Mouse (Mus musculus) inflammation-experienced regulatory T-cells (primary cell): ENCODE results near the gene Fam168b. TPM values are rescaled to one million over a fixed set of nuclear protein-coding genes. Genes with fewer than 3 reads are reported as not detected.

Experiments
- polyA plus RNA-seq, 2 experiments: library from polyadenylated mRNA; unstranded; fragments of 100-300 nt; shearing (Covaris generic); gene quantifications; one replicate each; pipeline ENCODE4 v1.2.1; 2017

Gene Fam168b
- 100 to 1,000 TPM in 1 of 2 experiments, 10 to 100 TPM in 1; 90.1 to 119 TPM for polyA plus RNA-seq

DNA sequence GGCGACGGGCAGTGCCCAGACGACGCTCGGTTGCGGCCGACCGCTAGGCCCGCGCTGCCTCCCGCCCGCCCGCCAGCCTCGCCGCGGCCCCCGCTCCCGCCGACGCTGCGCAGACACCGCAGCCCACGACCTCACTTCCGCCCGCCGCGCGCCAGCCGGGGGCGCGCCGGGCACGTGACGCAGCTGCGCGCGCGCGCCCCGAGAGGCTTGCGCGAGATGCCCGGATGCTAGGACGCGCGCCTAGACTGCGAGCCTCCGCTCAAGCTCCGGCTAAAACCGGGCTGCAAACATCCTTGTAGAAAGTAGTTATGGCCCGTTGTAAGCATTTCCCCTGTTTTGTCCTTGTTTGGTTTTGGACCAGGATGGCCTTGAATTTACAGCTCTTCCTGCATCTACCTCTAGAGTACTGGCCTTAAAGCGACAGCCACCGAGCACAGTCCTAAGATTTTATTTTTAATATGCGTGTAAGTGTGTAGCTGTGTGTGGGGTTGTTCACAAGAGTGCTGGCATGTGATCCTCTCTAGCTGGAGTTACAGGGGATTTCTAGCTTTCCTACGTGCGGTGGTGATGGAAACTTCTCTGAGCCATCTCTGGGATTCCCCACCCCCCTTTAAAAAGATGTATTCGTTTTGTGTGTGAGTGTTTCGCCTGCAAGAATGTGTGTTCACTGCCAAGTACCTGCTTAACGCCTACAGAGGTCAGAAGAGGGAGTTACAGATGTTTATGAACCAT, at the start of gene Fam168b:
TSS of gene Fam168b (minus strand) at position 179 of the 732 bp plus-strand sequence.

GRCm38 (mm10) chr1:34849745-34850342, 7.0 kb upstream of the Fam168b start, which contains the start of gene Plekhb2:
Gene Plekhb2 (plus strand): TSS chr1:34849976.

Other genes starting within 250 kb of the Fam168b start
- 100 to 1,000 TPM in 1 of 2 experiments, 10 to 100 TPM in 1; 97.8 to 143 TPM for gene Plekhb2, start 6.9 kb upstream of the Fam168b start, polyA plus RNA-seq